Mouse (Mus musculus) E14TG2a.4 (cell line): Measurements from ENCODE around the gene Usp24.

Source experiments
- H3K27me3 ChIP-seq: 2 replicates; pipeline ENCODE4 v1.6.1; 2014; ENCODE audit warnings: low read length, control low read depth; ENCODE audit not compliant: insufficient read depth
- H3K36me3 ChIP-seq: 2 replicates; pipeline ENCODE4 v1.6.1; 2014; ENCODE audit warnings: low read length, control low read depth; ENCODE audit not compliant: insufficient read depth
- H3K4me1 ChIP-seq: replicated peaks from 2 replicates; pipeline ENCODE4 v1.6.1; 2014; ENCODE audit warnings: low read depth, low read length, control low read depth
- H3K4me3 ChIP-seq: replicated peaks from 2 replicates; pipeline ENCODE4 v1.5.1; 2014; ENCODE audit warnings: mild to moderate bottlenecking, low read length
- H3K9me3 ChIP-seq: 2 replicates; pipeline ENCODE4 v1.6.1; 2014; ENCODE audit warnings: low read length, control low read depth
- CTCF ChIP-seq: conservative IDR thresholded peaks from 2 replicates; pipeline ENCODE4 v1.5.1; 2014; ENCODE audit warnings: low read length
- NANOG ChIP-seq: IDR thresholded peaks from 2 replicates; pipeline ENCODE4 v1.6.1; 2014; ENCODE audit warnings: borderline replicate concordance, low read length, mixed read lengths
- POU5F1 ChIP-seq: IDR thresholded peaks from 2 replicates; pipeline ENCODE4 v1.6.1; 2014; ENCODE audit warnings: low read length, borderline replicate concordance

Usp24 gene

DNA sequence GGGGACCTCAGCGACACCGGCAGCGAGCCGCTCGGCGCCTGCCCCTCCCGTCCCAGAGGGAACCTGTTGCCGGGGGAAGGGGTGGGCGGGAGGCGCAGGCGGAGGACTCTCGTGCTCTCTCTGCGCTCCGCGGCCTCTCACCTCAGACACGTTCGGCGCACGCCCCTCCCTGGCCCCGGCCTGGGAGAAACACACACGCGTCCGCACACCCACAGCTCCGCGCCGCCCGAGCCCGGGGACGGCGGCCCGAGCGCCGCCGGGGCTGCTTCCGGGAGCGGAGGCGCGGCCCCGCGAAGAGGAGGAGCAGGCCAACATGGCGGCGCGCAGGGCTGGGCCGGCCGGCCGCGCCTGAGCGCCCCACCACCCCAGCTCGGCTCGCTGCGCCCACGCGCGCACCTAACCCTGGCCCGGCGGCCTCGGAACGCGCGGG is at the start of gene Usp24:
TSS of gene Usp24 (plus strand) at position 293 of the 430 bp plus-strand sequence.
- peaks cover 68% of the 10 kb centered on the region for H3K4me1 ChIP-seq
- H3K9me3 ChIP-seq = no peaks in the 10 kb centered on the region
- H3K4me3 ChIP-seq = peak within 1 kb of the TSS; percentile 90

DNA sequence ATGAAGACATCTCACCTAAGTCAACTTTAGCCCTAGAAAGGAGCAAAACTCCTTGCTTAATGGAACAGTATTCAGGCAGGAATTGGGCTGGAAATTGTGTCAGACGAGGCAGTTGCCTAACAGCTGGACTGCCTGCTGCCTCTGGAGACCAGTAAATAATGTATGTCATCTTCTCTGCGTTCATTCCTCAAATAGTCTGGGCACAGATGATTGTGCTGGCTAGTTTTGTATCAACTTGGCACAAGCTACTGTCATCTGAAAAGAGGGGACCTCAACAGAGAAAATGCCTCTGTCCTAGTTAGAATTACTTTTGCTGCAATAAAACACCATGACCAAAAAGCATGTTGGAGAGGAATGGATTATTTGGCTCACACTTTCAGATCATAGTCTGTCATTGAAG is 39.1 kb upstream of the Usp24 start:
- H3K36me3 ChIP-seq = no peaks in the 10 kb centered on the region
- H3K27me3 ChIP-seq = 0 out of 2 replicates have a peak, but pooled peaks cover 2% of the 10 kb centered on the region
- peaks cover 5% of the 10 kb centered on the region for H3K4me1 ChIP-seq
- TF ChIP-seq POU5F1 (no peak), NANOG (no peak), CTCF (no peak)
- H3K4me3 ChIP-seq = no peak overlapping the region
- H3K9me3 ChIP-seq = no peaks in the 10 kb centered on the region

More for the DNA sequence above, at the start of gene Usp24:
- H3K27me3 ChIP-seq = no peaks in the 10 kb centered on the region
- TF ChIP-seq CTCF (no peak), NANOG (no peak)
- H3K36me3 ChIP-seq = peaks cover 20% of the 10 kb centered on the region

DNA sequence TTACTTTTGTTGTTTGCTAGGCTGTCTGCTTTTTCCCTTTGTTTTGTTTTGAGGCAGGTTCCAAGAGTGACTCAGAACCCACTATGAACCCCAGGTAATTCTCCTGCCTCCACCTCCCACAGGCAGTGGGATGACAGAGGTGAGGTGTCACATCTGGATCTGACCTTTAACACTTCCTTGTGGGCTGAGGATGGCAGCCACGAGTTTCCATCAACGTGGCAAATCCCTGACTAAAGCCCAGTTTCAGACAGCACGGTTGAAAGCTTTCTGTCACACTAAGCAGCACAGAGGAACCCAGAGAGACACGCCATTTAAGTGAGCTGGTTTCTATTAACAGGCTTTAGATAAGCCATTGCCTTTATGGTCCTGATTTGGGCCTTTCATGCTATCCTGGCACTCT is 36.8 kb upstream of the Usp24 start:
- H3K9me3 ChIP-seq = no peaks in the 10 kb centered on the region
- H3K4me1 ChIP-seq = peaks cover 5% of the 10 kb centered on the region
- H3K4me3 ChIP-seq = no peak overlapping the region
- no peaks in the 10 kb centered on the region for H3K36me3 ChIP-seq
- no peak for TF ChIP-seq CTCF
- no peak for TF ChIP-seq NANOG
- no peak for TF ChIP-seq POU5F1
- 0 out of 2 replicates have a peak, but pooled peaks cover 2% of the 10 kb centered on the region for H3K27me3 ChIP-seq

DNA sequence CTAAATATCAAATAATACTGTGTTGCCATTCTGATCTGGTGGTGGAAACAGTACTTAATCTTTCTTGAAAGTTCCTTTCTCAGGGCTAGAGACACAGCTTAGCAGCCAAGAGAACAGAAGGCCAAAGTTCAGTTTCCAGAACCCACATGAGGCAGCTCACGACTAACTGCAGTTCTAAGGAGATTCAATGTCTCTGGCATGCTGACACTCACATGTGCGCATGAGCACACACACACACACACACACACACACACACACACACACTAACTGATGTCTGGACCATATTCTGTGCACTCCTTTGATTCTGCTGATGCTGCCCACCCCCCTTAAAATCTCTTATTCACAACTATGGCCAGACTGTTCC is 34.9 kb upstream of the Usp24 start:
- no peaks in the 10 kb centered on the region for H3K9me3 ChIP-seq
- no peak for TF ChIP-seq CTCF
- TF ChIP-seq NANOG = no peak
- no peak for TF ChIP-seq POU5F1
- no peak overlapping the region for H3K4me3 ChIP-seq
- H3K27me3 ChIP-seq = 0 out of 2 replicates have a peak, but pooled peaks cover 2% of the 10 kb centered on the region
- H3K4me1 ChIP-seq = peaks cover 5% of the 10 kb centered on the region
- H3K36me3 ChIP-seq = no peaks in the 10 kb centered on the region

DNA sequence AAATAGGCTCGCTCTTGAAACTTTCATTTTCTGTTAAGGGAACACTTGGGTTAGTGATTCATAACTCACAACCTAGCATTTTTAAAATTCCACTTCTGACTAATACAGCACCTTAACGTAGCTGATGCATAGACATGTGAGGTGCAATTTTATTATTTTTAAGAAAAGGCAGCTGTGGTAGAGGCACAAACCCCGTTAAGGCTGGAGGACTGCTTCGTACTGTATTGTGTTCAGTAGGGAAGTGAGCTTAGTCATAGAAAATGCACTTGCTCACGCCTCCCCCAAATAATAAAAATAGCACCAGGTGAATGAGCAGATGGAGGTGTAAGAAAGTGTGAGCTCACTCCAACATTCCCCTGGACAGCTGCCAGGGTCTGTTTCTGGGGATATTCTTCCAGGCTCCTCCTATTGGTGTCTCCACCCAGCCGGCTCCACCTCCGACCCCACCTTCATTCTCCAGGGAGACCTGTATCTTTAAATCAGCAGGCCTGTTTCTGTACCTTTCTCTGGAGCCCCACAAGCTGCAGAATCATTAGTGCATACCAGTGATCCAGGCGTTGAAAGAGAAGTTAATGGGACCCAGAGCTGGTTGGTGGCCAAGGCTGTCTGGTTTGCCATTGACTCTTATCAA is 34.4 kb upstream of the Usp24 start:
- H3K4me1 ChIP-seq = peaks cover 5% of the 10 kb centered on the region
- no peaks in the 10 kb centered on the region for H3K36me3 ChIP-seq
- H3K9me3 ChIP-seq = no peaks in the 10 kb centered on the region
- no peak overlapping the region for H3K4me3 ChIP-seq
- H3K27me3 ChIP-seq = 0 out of 2 replicates have a peak, but pooled peaks cover 2% of the 10 kb centered on the region
- TF ChIP-seq CTCF (no peak), NANOG (no peak), POU5F1 (no peak)

DNA sequence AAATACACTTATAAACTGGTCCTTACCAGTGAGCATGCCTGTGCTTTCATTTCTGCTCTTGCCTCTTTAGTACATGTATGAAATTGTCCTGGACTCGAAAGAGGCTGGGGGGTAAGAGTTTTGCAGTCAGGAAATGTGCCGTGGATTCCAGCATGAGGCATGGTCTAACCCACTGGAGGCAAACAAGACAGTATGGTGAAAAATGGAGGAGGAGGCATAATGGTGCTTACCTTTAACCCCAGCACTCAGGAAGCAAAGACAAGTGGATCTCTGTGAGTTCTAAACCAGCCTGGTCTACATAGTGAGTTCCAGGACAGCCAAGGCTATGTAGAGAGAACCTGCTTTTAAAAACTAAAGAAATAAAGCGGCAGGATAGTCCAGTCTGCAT is 33.9 kb upstream of the Usp24 start:
- H3K4me3 ChIP-seq = no peak overlapping the region
- TF ChIP-seq POU5F1 (no peak), CTCF (no peak), NANOG (no peak)
- H3K27me3 ChIP-seq = 0 out of 2 replicates have a peak, but pooled peaks cover 2% of the 10 kb centered on the region
- no peaks in the 10 kb centered on the region for H3K36me3 ChIP-seq
- H3K9me3 ChIP-seq = no peaks in the 10 kb centered on the region
- peaks cover 5% of the 10 kb centered on the region for H3K4me1 ChIP-seq

DNA sequence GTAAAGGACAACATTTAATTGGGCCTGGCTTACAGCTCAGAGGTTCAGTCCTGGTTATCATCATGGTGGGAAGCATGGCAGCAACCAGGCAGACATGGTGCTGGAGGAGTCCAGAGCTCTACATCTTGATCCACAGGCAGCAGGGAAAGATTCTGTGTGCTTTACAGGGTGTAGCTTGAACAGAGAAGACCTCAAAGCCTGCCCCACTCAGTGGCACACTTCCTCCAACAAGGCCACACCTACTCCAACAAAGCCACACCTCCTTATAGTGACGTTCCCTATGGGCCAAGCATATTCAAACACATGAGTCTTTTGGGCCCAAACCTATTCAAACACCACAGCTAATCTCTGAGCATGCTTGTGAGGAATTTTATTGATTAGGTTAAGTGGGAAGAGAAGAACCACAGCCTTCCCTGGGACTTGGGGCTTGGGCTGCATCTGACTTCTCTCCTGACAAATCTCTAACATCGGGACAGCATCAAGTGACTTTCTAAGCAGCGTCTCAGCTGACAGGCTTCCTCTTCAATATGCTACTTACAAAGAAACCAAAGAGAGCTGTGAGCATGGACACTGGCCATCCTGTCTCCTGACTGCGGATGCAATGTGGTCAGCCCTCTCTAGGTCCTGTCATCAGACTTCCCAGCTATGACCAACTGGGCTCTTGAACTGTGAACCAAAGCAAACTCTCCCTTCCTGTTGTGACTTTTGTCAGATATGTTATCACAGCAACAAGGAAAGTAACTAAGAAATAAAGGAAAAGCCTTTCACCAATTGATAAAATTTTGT is 28.9 kb upstream of the Usp24 start:
- TF ChIP-seq NANOG = no peak
- no peak for TF ChIP-seq POU5F1
- TF ChIP-seq CTCF = no peak
- Histone ChIP-seq H3K4me3 (no peak overlapping the region), H3K27me3 (no peaks in the 10 kb centered on the region), H3K36me3 (no peaks in the 10 kb centered on the region), H3K4me1 (no peaks in the 10 kb centered on the region), H3K9me3 (no peaks in the 10 kb centered on the region)

DNA sequence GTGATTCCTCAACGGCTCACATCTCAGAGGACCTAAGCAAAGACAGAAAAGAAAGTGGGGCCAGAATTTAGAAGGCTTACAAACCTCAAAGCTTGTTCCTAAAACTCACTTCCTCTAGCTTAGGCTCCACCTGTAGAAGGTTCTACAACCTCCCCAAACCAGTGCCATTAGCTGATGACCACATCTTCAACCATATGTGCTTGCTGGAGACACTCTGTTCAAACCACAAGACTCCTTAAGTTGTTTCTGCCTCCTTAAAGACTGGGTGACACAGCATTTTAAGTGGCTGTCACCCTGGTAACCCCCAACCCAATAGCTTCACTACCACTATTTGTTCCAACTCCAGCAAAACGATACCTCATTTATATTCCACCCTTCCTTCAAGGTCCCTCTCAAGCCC is 25.8 kb upstream of the Usp24 start:
- no peaks in the 10 kb centered on the region for H3K36me3 ChIP-seq
- no peaks in the 10 kb centered on the region for H3K9me3 ChIP-seq
- H3K4me3 ChIP-seq = no peak overlapping the region
- H3K4me1 ChIP-seq = no peaks in the 10 kb centered on the region
- TF ChIP-seq POU5F1 (no peak), NANOG (no peak), CTCF (no peak)
- H3K27me3 ChIP-seq = no peaks in the 10 kb centered on the region

DNA sequence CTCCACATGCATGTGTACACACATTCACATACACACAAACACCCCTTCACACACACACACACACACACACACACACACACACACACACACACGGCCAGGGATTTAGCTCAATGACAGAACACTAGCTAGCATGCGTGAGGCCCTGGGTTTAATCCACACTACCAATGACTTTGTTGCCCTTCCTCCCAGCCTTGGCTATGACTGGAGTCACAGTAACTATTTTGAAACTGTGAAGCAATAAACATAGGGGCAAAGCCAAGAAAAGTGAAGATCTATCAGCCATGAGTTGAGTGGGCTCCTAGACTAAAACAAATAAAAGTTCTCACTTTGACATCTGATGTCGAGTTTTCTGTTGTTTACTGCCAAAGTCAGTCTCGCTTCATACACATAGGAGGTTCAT is 23.2 kb upstream of the Usp24 start:
- Histone ChIP-seq H3K4me3 (no peak overlapping the region), H3K9me3 (peaks cover 7% of the 10 kb centered on the region), H3K4me1 (no peaks in the 10 kb centered on the region), H3K27me3 (no peaks in the 10 kb centered on the region), H3K36me3 (no peaks in the 10 kb centered on the region)
- TF ChIP-seq NANOG (no peak), POU5F1 (no peak), CTCF (no peak)
